Mouse (Mus musculus) kidney, adult 2 months (tissue): ENCODE data around the gene Ankrd66.

Source experiments
- CTCF ChIP-seq: fragments of 200-500 bp; conservative IDR thresholded peaks from 2 replicates; pipeline ENCODE4 v1.5.1; 2011; ENCODE audit warnings: low read depth, mild to moderate bottlenecking, control low read depth, low read length, moderate library complexity, mixed read lengths; ENCODE audit not compliant: insufficient read depth, insufficient read length
- POLR2A ChIP-seq: fragments of 200-500 bp; IDR thresholded peaks from one replicate; pipeline ENCODE4 v1.6.1; 2011; ENCODE audit warnings: low read depth, low read length, control low read depth

DNA sequence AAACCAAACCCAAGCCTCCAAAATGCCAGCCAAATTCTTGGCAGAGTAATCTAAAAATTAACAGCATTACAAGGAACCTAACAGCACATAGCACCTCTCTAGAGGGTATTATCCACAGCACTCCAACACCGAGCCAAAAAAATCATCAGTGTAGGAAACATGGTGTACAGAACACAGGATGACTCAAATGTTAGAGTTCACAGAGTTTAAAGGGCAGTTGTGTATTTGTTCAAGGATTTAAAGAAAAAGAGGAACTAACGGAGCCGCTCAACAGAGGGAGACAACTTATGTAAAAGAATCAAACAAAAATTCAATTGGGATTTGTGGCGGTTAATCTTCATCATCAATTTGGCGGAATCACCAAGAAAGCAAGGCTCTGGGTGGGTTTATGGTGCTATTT is 47.9 kb downstream of the Ankrd66 start:
- no peak for TF ChIP-seq POLR2A
- TF ChIP-seq CTCF: no peak
